Mouse (Mus musculus): Measurements from ENCODE around the gene Galnt18. TPM values are rescaled to one million over a fixed set of nuclear protein-coding genes. Genes with fewer than 3 reads are reported as not detected.

Gene Galnt18
- total RNA-seq, 2 experiments from 2014 or later, result not detected

GRCm38 (mm10) chr7:111776160-111776559 is 3.6 kb downstream of the Galnt18 start:
- ATAC-seq (replicated peaks; ENCODE audit: poor library complexity, severe bottlenecking), result no peak

GRCm38 (mm10) chr7:111772398-111772797 is 7.4 kb downstream of the Galnt18 start:
- ATAC-seq (replicated peaks; ENCODE audit: poor library complexity, severe bottlenecking), result no peak

GRCm38 (mm10) chr7:111771251-111771801 is 8.5 kb downstream of the Galnt18 start:
- ATAC-seq (replicated peaks; ENCODE audit: poor library complexity, severe bottlenecking), result no peak

GRCm38 (mm10) chr7:111770585-111770984 is 9.2 kb downstream of the Galnt18 start:
- no peak for ATAC-seq (replicated peaks; ENCODE audit: poor library complexity, severe bottlenecking)

- ATAC-seq (replicated peaks; ENCODE audit: poor library complexity, severe bottlenecking), result no peak
Observed at GRCm38 (mm10) chr7:111766145-111766767, 13.5 kb downstream of the Galnt18 start.

- ATAC-seq (replicated peaks; ENCODE audit: poor library complexity, severe bottlenecking), result no peak
Observed at GRCm38 (mm10) chr7:111762754-111763153, 17.0 kb downstream of the Galnt18 start.

- no peak for ATAC-seq (replicated peaks; ENCODE audit: poor library complexity, severe bottlenecking)
Observed at GRCm38 (mm10) chr7:111748571-111749071, 31.2 kb downstream of the Galnt18 start.

- no peak for ATAC-seq (replicated peaks; ENCODE audit: poor library complexity, severe bottlenecking)
Observed at GRCm38 (mm10) chr7:111744770-111745169, 35.0 kb downstream of the Galnt18 start.

GRCm38 (mm10) chr7:111741595-111741994 is 38.2 kb downstream of the Galnt18 start:
- ATAC-seq (replicated peaks; ENCODE audit: poor library complexity, severe bottlenecking), result no peak

GRCm38 (mm10) chr7:111740091-111740490 is 39.7 kb downstream of the Galnt18 start:
- ATAC-seq (replicated peaks; ENCODE audit: poor library complexity, severe bottlenecking), result no peak

- no peak for ATAC-seq (replicated peaks; ENCODE audit: poor library complexity, severe bottlenecking)
Observed at GRCm38 (mm10) chr7:111739371-111739765, 40.4 kb downstream of the Galnt18 start.

GRCm38 (mm10) chr7:111738456-111739370 is 41.1 kb downstream of the Galnt18 start:
- no peak for ATAC-seq (replicated peaks; ENCODE audit: poor library complexity, severe bottlenecking)

- ATAC-seq (replicated peaks; ENCODE audit: poor library complexity, severe bottlenecking), result no peak
Observed at GRCm38 (mm10) chr7:111737426-111737825, 42.4 kb downstream of the Galnt18 start.

- ATAC-seq (replicated peaks; ENCODE audit: poor library complexity, severe bottlenecking), result no peak
Observed at GRCm38 (mm10) chr7:111736365-111736764, 43.4 kb downstream of the Galnt18 start.

GRCm38 (mm10) chr7:111730346-111731269 is 49.2 kb downstream of the Galnt18 start:
- no peak for ATAC-seq (replicated peaks; ENCODE audit: poor library complexity, severe bottlenecking)

- ATAC-seq (replicated peaks; ENCODE audit: poor library complexity, severe bottlenecking), result no peak
Observed at GRCm38 (mm10) chr7:111726928-111727327, 52.8 kb downstream of the Galnt18 start.

- ATAC-seq (replicated peaks; ENCODE audit: poor library complexity, severe bottlenecking), result no peak
Observed at GRCm38 (mm10) chr7:111724730-111725129, 55.0 kb downstream of the Galnt18 start.

- ATAC-seq (replicated peaks; ENCODE audit: poor library complexity, severe bottlenecking), result no peak
Observed at GRCm38 (mm10) chr7:111724004-111724403, 55.8 kb downstream of the Galnt18 start.

GRCm38 (mm10) chr7:111721308-111721698 is 58.5 kb downstream of the Galnt18 start:
- ATAC-seq (replicated peaks; ENCODE audit: poor library complexity, severe bottlenecking), result no peak
